23 mouse cellular contexts compared by ENCODE assay signal in the genomic region with DNA sequence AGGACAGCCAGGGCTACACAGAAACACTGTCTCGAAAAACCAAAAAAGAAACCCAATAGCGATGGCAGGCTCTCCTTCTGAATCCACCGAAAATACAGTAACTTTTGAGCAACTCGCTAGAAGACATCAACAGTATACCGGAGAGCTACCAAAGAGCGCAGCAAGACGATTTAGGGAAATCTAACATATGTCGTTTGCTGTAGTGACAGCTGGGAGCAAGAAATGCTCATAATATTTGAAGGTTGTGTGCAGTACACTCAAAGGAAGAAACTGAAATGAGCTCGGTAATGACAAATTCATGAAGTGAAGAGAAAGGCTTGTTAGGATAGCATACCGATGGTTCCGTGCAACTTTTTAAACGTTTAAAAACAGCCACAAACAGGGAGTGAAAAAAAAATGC. TPM values are rescaled to one million over a fixed set of nuclear protein-coding genes. Genes with fewer than 3 reads are reported as not detected.
DNase-seq lines count a peak whose midpoint lies in the region; ATAC-seq and TF ChIP-seq lines count a peak whose summit lies in the region.
"Had no signal": no experiment of that assay in that cellular context is flagged by ENCODE, and none has a peak within 500 bp of the region (broad histone marks: within the 10 kb centered on the region; RNA-seq: fewer than 3 reads in every experiment).

No protein-coding gene starts in this region.

- DNase-seq in frontal cortex, postnatal 14 days (ENCODE audit: low spot score in 2 of 2): no peak
- DNase-seq in left cerebral cortex, postnatal 25 days (ENCODE audit: low spot score in 2 of 2): peak; percentile 32 to 63
- DNase-seq in left cerebral cortex, adult 2 months (ENCODE audit: extremely low spot score in 1 of 2, low spot score in 2 of 2): no peak
- peak; percentile 60 for DNase-seq in brain, adult 2 months (ENCODE audit: low read depth, low spot score)
- peak; percentile 38 for DNase-seq in telencephalon, adult 2 months (ENCODE audit: low read depth, low spot score)
- DNase-seq in lung, adult 18-20 months: no peak
- DNase-seq in c-Kit-positive CD71-positive TER-119-positive erythroid progenitor cells, embryonic 14.5 days (ENCODE audit: low spot score): no peak
- DNase-seq: adrenal gland, adult 8-10 months; adrenal gland, postnatal 14 days; adrenal gland, postnatal 36 days; cerebellum, adult 11 months; cerebellum, adult 18-20 months; cerebellum, adult 9-10 months; cerebellum, postnatal 10 days; cerebellum, postnatal 25 days had no signal

- intact Hi-C loops in left cerebral cortex, postnatal 25 days (cut with DNase I): loop anchor here (5.0 kb wide), 2 partner anchors 44 to 99 kb away; a partner anchor contains a TSS
- intact Hi-C loops in left cerebral cortex, adult 2 months (cut with DNase I): loop anchor here (5.0 kb wide), 2 partner anchors 134 to 364 kb away; no protein-coding TSS in a partner anchor

- no peak overlapping the region for H3K27ac ChIP-seq in left cerebral cortex, adult 2 months
- H3K27ac ChIP-seq: embryonic facial prominence, embryonic 10.5 days; embryonic facial prominence, embryonic 12.5 days; forebrain, embryonic 13.5 days had no signal

- H3K4me3 ChIP-seq in left cerebral cortex, adult 2 months: no peak overlapping the region
- H3K4me3 ChIP-seq: embryonic facial prominence, embryonic 10.5 days; embryonic facial prominence, embryonic 12.5 days; forebrain, embryonic 13.5 days had no signal

- no peak for TF ChIP-seq CTCF in left cerebral cortex, adult 2 months (IDR thresholded peaks at IDR 0.05)

- ATAC-seq in frontal cortex, adult (ENCODE audit: low TSS enrichment): 0 out of 2 replicates have a peak, but pooled peaks have one; percentile 25
- ATAC-seq: activated CD4-positive, CD25-positive, alpha-beta regulatory T cell, adult 4 months; forebrain, embryonic 13.5 days; forebrain, embryonic 16.5 days; Patski had no signal

RNA-seq across cellular contexts. Expression of a gene that starts 1.3 kb away (rescaled TPM):
- total RNA-seq in left cerebral cortex, postnatal 25 days (2021): 1 to 10 TPM; 1.2 TPM
- total RNA-seq in left cerebral cortex, adult 2 months (2021): under 1 TPM; 0.66 to 0.91 TPM
- total RNA-seq: G1E had no signal

RNA-seq across cellular contexts. Expression of a gene that starts 52.6 kb away (rescaled TPM):
- total RNA-seq in left cerebral cortex, postnatal 25 days (2021): 10 to 100 TPM in 1 of 2 experiments, 1 to 10 TPM in 1; 7.7 to 10.9 TPM
- 10 to 100 TPM; 12.9 to 13.6 TPM for total RNA-seq in left cerebral cortex, adult 2 months (2021)

RNA-seq across cellular contexts. Expression of a gene that starts 52.8 kb away (rescaled TPM):
- total RNA-seq in left cerebral cortex, postnatal 25 days (2021): 10 to 100 TPM; 51.2 to 53.6 TPM
- 10 to 100 TPM; 42.6 to 49.4 TPM for total RNA-seq in left cerebral cortex, adult 2 months (2021)

RNA-seq across cellular contexts. Expression of a gene that starts 59.6 kb away (rescaled TPM):
- 100 to 1,000 TPM; 319 to 348 TPM for total RNA-seq in left cerebral cortex, postnatal 25 days (2021)
- total RNA-seq in left cerebral cortex, adult 2 months (2021): 100 to 1,000 TPM; 323 to 340 TPM

Comparison
In these comparisons a context has a peak if more than half of its experiments do, and no peak if none do; other contexts are left out.
1. DNase-seq: peak in left cerebral cortex, postnatal 25 days (2 of 2), brain, adult 2 months (single experiment) and telencephalon, adult 2 months (single experiment); none in frontal cortex, postnatal 14 days (0 of 2), left cerebral cortex, adult 2 months (0 of 2), lung, adult 18-20 months (0 of 2) and c-Kit-positive CD71-positive TER-119-positive erythroid progenitor cells, embryonic 14.5 days (single experiment).